Mouse (Mus musculus): Measurements from ENCODE around the gene Cln3.

DNA sequence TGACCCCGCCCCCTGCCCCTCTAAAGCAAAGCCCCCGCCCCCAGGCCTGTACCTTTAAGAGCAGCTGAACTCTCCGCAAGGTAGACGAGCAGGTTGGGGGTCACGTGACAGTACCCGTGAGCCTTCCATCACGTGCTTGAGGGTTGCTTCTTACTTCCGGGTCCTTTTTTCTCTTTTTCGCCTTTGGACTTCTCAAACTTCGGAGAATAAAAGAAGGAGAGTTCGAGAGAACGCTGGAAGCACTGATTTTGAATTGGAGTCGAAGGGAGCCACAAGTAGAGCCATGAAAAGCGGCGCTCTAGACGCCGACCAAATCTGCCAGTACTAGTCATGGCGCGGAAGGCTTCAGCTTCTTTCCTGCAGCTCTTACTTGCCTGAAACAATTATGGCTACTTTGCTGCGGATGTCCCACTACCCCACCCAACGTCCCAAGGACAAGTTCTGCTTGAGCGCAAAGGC is 2.3 kb downstream of the Cln3 start:
- TF ChIP-seq CTCF (IDR thresholded peaks at IDR 0.05; ENCODE audit: control insufficient read depth, insufficient read depth, insufficient read length), result no peak
- no peak for TF ChIP-seq MAX (IDR thresholded peaks at IDR 0.05)
- peak; percentile 93 for TF ChIP-seq USF1 (IDR thresholded peaks at IDR 0.05; ENCODE audit: low read depth)

All from C2C12 (cell line).